Mouse (Mus musculus): ENCODE results near the gene Ccdc121. TPM values are rescaled to one million over a fixed set of nuclear protein-coding genes. Genes with fewer than 3 reads are reported as not detected.

Ccdc121 gene
- polyA plus RNA-seq, 1 experiment from 2014 or later: 0.09 TPM

DNA sequence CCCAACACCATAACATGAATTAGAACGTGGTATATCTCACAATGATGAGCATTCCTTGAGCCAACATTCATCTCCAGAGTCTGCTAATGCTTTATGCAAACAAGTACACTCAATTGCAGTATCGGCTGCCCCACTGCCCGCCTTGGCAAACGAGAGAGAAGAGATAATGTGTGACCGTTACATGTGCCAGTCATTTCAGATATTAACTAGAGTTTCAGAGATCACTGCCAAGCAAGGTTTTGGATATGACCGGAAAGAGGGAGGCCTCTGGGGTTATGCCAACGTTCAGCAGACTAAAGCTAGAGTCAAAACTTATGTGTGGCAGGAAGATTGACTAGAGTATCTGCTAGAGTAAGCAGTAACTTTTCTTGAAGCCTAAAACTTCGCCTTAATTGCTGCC, 35.1 kb downstream of the Ccdc121 start:
- Histone ChIP-seq H3K36me3 (no peaks in the 10 kb centered on the region), H3K27ac (replicated peaks) (no peak overlapping the region), H3K27me3 (ENCODE audit: low read depth, poor library complexity, severe bottlenecking) (no peaks in the 10 kb centered on the region), H3K4me3 (no peak overlapping the region), H3K4me1 (peaks cover 4% of the 10 kb centered on the region; the same call in 1 of the 2 replicates), H3K9me3 (replicated peaks) (peaks cover 10% of the 10 kb centered on the region)
- DNase-seq (ENCODE audit: low spot score): no peak
- WGBS: 86% methylated on average over 8 of the region's 8 CpGs

DNA sequence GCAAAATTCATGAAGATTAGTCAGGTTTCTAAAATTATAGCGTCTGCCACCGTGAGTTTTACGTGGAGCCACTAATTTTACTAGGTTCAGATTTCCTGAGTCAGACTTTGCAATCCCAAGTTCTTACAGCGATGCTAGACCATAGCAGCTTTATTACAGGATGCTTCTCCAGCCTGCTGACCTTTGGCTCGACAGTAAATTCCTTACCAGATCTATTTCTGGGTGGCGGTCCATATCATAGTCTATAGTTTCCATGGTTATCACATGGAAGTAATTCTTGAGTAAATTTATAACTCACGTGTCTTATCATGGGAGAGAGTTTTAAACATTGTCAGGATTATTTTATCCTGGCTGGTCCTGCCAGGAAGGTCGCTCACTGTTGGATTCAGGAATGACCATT, 41.8 kb downstream of the Ccdc121 start:
- H3K9me3 ChIP-seq (replicated peaks): peaks cover 18% of the 10 kb centered on the region
- no peak overlapping the region for H3K4me3 ChIP-seq
- no peaks in the 10 kb centered on the region for H3K27me3 ChIP-seq (ENCODE audit: low read depth, poor library complexity, severe bottlenecking)
- DNase-seq (ENCODE audit: low spot score): no peak
- H3K27ac ChIP-seq (replicated peaks): no peak overlapping the region
- H3K4me1 ChIP-seq: 0 out of 2 replicates have a peak, but pooled peaks cover 6% of the 10 kb centered on the region
- WGBS: 88% methylated on average over 8 of the region's 8 CpGs
- H3K36me3 ChIP-seq: no peaks in the 10 kb centered on the region

DNA sequence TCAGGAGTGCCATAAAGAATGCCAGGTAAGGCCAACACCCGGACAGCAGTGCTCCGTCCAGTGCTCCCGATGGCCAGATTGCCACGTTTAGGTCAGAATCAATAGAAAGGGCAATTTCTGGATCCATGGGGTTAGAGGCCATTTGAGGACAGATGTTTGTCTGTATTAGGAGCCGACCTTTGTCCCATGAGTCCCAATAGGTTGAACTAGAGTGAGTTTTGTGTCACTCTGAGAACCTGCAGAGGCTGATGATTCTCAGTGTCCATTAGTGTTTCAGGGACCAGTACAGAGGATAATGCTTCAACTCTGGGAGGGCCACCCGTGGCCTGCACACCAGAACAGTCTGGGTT, 44.0 kb downstream of the Ccdc121 start:
- WGBS: 87% methylated on average over 6 of the region's 6 CpGs
- Histone ChIP-seq H3K4me3 (no peak overlapping the region), H3K4me1 (0 out of 2 replicates have a peak, but pooled peaks cover 6% of the 10 kb centered on the region), H3K27me3 (ENCODE audit: low read depth, poor library complexity, severe bottlenecking) (no peaks in the 10 kb centered on the region), H3K27ac (replicated peaks) (no peak overlapping the region), H3K36me3 (no peaks in the 10 kb centered on the region), H3K9me3 (replicated peaks) (peaks cover 18% of the 10 kb centered on the region)
- no peak for DNase-seq (ENCODE audit: low spot score)

DNA sequence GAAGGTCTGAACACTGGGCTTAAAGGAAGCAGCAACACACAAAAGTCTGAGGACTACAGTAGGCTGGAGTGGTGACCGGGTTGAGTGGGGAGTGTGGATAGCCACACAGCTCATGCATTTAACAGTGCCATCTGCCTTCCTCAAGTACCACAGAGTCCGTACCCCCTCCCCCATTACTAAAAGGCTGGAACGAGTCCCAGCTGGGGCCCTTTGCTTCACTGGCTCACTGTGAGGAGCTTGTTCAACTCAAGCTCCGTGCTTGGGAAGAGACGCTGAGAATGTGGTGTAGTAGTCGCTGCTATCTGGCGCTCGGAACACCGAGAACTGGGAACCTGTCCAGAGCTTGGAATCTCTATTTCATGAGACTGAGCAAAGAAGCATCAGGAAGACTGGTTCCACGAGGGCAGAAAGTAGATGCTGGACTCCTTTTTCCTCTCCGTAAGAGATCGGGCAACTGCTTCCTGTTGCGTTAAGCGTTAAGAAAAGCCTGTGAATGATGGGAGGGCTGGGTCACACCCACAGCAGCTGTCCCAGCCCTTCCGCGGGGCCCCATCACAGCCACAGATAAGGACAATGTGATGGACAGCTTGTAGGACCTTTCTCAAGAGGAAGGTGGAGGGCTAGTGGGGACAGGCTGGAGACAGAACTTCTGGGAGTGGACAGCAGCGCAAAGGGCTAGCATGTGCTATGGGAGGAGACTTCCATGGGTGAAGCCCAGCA, 44.5 kb downstream of the Ccdc121 start:
- H3K4me1 ChIP-seq: 0 out of 2 replicates have a peak, but pooled peaks cover 6% of the 10 kb centered on the region
- WGBS: 81% methylated on average over 17 of the region's 17 CpGs
- DNase-seq (ENCODE audit: low spot score): no peak
- peaks cover 14% of the 10 kb centered on the region for H3K9me3 ChIP-seq (replicated peaks)
- no peak overlapping the region for H3K4me3 ChIP-seq
- H3K27ac ChIP-seq (replicated peaks): 0 out of 2 replicates have a peak overlapping the region, but pooled peaks have one; percentile 33
- no peaks in the 10 kb centered on the region for H3K27me3 ChIP-seq (ENCODE audit: low read depth, poor library complexity, severe bottlenecking)
- no peaks in the 10 kb centered on the region for H3K36me3 ChIP-seq

DNA sequence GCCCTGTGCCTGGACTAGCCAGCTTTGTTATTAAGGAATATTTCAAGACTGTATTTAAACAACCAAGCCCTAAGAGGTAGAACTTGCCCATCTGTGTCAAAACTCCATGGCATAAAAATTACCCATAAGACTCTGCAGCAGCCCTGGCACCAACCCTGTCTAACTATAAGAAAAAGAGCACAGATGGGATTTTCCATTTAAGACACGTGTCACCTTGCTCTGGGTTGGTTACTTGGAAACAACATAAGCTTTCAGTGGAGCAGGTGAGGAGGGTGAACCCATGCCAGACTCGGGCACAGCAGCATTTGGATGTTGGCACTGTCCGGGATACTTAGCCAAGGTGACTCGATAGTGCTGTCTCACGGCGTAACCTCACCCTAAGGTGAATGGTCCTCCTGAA, 45.2 kb downstream of the Ccdc121 start:
- Histone ChIP-seq H3K27me3 (ENCODE audit: low read depth, poor library complexity, severe bottlenecking) (no peaks in the 10 kb centered on the region), H3K27ac (replicated peaks) (0 out of 2 replicates have a peak overlapping the region, but pooled peaks have one; percentile 33), H3K9me3 (replicated peaks) (peaks cover 7% of the 10 kb centered on the region; the same call in 1 of the 2 replicates), H3K4me1 (0 out of 2 replicates have a peak, but pooled peaks cover 6% of the 10 kb centered on the region), H3K4me3 (no peak overlapping the region), H3K36me3 (no peaks in the 10 kb centered on the region)
- no peak for DNase-seq (ENCODE audit: low spot score)
- 92% methylated on average over 6 of the region's 6 CpGs for WGBS

DNA sequence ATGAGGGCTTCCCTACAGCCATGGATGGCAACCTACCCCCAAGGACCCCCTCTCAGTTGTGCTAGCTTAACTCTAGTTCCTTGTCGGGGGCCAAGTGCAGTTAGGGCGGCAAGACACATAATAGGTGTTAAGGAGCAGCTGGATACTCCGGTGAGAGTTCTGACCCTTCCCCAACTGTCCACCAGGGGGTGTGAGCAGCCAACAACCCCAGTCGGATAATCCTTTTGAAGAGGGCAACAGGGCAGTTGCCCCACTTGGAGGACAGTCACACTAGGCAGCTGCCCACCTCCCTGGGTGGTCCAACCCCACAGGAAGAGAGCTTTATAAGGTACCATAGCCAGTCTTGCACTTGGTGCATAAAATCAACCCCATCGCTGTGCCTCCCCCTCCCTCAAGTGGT, 46.2 kb downstream of the Ccdc121 start:
- no peaks in the 10 kb centered on the region for H3K9me3 ChIP-seq (replicated peaks)
- H3K4me1 ChIP-seq: 0 out of 2 replicates have a peak, but pooled peaks cover 6% of the 10 kb centered on the region
- no peaks in the 10 kb centered on the region for H3K27me3 ChIP-seq (ENCODE audit: low read depth, poor library complexity, severe bottlenecking)
- H3K36me3 ChIP-seq: no peaks in the 10 kb centered on the region
- H3K4me3 ChIP-seq: no peak overlapping the region
- no peak overlapping the region for H3K27ac ChIP-seq (replicated peaks)
- 54% methylated on average over 5 of the region's 5 CpGs for WGBS
- DNase-seq (ENCODE audit: low spot score): peak; percentile 19

DNA sequence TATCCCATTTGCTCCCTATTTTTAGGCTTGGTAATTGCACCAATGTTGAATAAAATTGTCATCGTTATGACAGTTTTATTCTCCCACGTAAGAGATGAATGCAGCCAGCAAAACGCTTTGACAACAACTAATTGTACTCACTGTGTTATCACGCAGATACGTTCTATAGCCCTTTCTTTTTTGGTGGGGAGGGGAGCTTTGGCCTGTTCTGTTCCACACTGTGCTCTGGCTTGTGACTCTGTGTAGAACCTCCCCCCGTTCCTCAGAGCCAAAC, 48.4 kb downstream of the Ccdc121 start:
- Histone ChIP-seq H3K4me3 (no peak overlapping the region), H3K27ac (replicated peaks) (no peak overlapping the region), H3K27me3 (ENCODE audit: low read depth, poor library complexity, severe bottlenecking) (no peaks in the 10 kb centered on the region), H3K4me1 (0 out of 2 replicates have a peak, but pooled peaks cover 6% of the 10 kb centered on the region), H3K36me3 (no peaks in the 10 kb centered on the region), H3K9me3 (replicated peaks) (no peaks in the 10 kb centered on the region)
- DNase-seq (ENCODE audit: low spot score): no peak
- WGBS: 89% methylated on average over 6 of the region's 6 CpGs

DNA sequence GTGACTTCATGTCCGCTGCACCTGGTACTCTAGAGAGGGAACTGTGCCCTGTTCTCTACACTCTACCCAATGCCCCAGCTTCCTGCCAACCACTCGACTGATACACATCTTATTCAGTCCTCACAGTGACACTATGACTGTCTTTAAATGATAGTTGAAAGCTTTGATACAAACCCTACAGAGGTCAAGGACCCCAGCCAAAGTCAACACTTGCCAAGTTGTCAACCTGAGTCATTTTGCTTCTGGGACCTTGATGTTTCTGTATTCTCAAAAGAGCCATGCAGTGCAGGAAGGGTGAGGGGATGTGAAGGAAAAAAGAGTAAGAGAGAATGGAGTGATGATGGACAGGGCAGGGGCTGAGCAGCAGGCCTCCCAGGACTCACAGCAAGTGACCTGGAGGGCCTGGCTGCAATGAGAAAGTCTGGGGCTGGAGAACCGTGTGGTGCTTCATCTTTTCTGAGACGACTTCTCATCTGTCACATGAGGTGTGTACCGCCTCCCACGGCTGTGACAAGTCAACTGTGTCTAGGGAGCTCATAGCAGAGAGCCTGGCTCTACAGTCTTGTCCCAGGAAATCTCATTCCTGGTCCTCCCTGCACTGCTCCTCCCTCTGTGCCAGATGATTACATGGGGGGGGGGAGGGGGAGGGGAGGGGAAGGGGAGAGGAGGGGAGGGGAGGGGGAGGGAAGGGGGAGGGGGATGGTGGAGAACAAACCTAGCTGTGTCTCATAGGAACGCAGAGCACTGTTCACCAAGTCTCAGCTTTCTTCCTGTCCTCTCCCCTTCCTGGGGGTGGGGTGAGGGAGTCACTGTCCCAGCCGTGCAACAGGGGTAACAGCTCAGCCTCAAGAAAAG, 49.0 kb downstream of the Ccdc121 start:
- H3K27ac ChIP-seq (replicated peaks): no peak overlapping the region
- no peak overlapping the region for H3K4me3 ChIP-seq
- DNase-seq (ENCODE audit: low spot score): no peak
- WGBS: 62% methylated on average over 8 of the region's 8 CpGs
- 0 out of 2 replicates have a peak, but pooled peaks cover 6% of the 10 kb centered on the region for H3K4me1 ChIP-seq
- no peaks in the 10 kb centered on the region for H3K27me3 ChIP-seq (ENCODE audit: low read depth, poor library complexity, severe bottlenecking)
- H3K9me3 ChIP-seq (replicated peaks): no peaks in the 10 kb centered on the region
- no peaks in the 10 kb centered on the region for H3K36me3 ChIP-seq

DNA sequence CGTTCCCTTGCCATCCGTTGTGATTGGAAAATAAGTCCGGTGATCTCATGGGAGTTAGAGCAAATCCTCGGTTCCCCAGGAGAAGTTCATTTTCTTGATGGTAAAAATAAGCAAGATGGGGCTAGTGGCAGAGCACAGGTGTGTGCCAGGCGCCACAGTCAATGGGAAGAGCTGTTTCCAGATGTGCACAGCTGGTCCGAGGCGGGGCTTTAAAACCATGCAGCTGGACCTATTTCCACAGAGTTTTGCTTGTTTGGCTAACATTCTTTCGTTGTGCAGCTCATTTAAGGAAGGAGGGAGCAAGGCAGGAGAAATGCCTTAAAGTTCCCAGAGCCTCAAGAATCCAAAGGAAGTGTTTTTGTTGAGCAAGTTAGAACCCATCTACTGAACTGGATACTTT, 49.8 kb downstream of the Ccdc121 start:
- 83% methylated on average over 8 of the region's 8 CpGs for WGBS
- DNase-seq (ENCODE audit: low spot score): no peak
- no peak overlapping the region for H3K27ac ChIP-seq (replicated peaks)
- H3K4me3 ChIP-seq: no peak overlapping the region
- H3K36me3 ChIP-seq: no peaks in the 10 kb centered on the region
- H3K9me3 ChIP-seq (replicated peaks): no peaks in the 10 kb centered on the region
- H3K27me3 ChIP-seq (ENCODE audit: low read depth, poor library complexity, severe bottlenecking): no peaks in the 10 kb centered on the region
- 0 out of 2 replicates have a peak, but pooled peaks cover under 1% of the 10 kb centered on the region for H3K4me1 ChIP-seq

DNA sequence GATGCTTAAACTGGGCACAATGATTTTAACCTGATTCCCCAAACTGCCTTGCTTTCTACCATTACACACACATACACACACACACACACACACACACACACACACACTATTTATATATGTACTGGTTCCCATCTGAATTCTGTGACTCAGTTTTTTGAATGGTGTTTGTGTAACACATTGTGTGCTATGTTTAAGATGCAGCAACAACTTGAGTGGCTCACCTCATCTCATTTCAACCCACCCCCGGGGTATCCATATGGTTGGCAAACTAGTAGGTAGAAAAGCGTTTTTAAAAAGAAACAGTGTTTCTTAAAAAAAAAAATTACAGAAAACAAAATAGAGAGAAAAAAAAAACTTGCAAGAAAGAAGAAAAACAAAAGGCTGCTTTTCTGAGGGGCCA, 51.0 kb downstream of the Ccdc121 start:
- Histone ChIP-seq H3K27ac (replicated peaks) (no peak overlapping the region), H3K27me3 (ENCODE audit: low read depth, poor library complexity, severe bottlenecking) (no peaks in the 10 kb centered on the region), H3K4me1 (no peaks in the 10 kb centered on the region), H3K36me3 (no peaks in the 10 kb centered on the region), H3K9me3 (replicated peaks) (no peaks in the 10 kb centered on the region), H3K4me3 (no peak overlapping the region)
- 87% methylated on average over 2 of the region's 2 CpGs for WGBS
- no peak for DNase-seq (ENCODE audit: low spot score)

Other genes with a start within 250 kb of the Ccdc121 start
- gene Cnih3, start 158.8 kb downstream of the Ccdc121 start, polyA plus RNA-seq (2016; fragmentation: Nextera tagmentation; extraction: Ambion mirVana): 0.60 and 1.1 TPM in 2 replicates
- 1.9 and 2.1 TPM in 2 replicates for gene Dnah14, start 65.1 kb upstream of the Ccdc121 start, polyA plus RNA-seq (2016; fragmentation: Nextera tagmentation; extraction: Ambion mirVana)